Mouse (Mus musculus) limb, embryonic 14.5 days (tissue): Measurements from ENCODE around the gene Abtb2. TPM values are rescaled to one million over a fixed set of nuclear protein-coding genes. Genes with fewer than 3 reads are reported as not detected.

Source experiments
- ATAC-seq: fragments of 200-750 bp; cut with Nextera tagmentation; 2 replicates; pipeline ENCODE4 v1.8.0; 2017; ENCODE audit warnings: low read depth, moderate number of reproducible peaks, moderate TSS enrichment; ENCODE audit not compliant: low FRiP score
- DNase-seq: peaks from one replicate; pipeline ENCODE4 v3.0.0-alpha.2; 2015; ENCODE audit warnings: low spot score
- H3K27ac ChIP-seq: fragments of 300-500 bp; sonication (generic); replicated peaks from 2 replicates; pipeline ENCODE4 v1.5.1; 2014; ENCODE audit warnings: low read depth, mild to moderate bottlenecking, low read length, moderate library complexity, mixed read lengths
- H3K27me3 ChIP-seq: fragments of 300-500 bp; sonication (generic); 2 replicates; pipeline ENCODE4 v1.6.1; 2014; ENCODE audit warnings: low read length, mixed read lengths; ENCODE audit not compliant: control insufficient read depth, insufficient read depth
- H3K36me3 ChIP-seq: fragments of 300-500 bp; sonication (generic); 2 replicates; pipeline ENCODE4 v1.6.1; 2014; ENCODE audit warnings: mild to moderate bottlenecking, low read length, moderate library complexity, mixed read lengths; ENCODE audit not compliant: control insufficient read depth, insufficient read depth
- H3K4me1 ChIP-seq: fragments of 300-500 bp; sonication (generic); 2 replicates; pipeline ENCODE4 v1.6.1; 2014; ENCODE audit warnings: antibody characterized with exemption, low read length, mixed read lengths; ENCODE audit not compliant: control insufficient read depth, insufficient read depth
- H3K4me2 ChIP-seq: fragments of 300-500 bp; sonication (generic); replicated peaks from 2 replicates; pipeline ENCODE4 v1.6.1; 2014; ENCODE audit warnings: low read depth, mild to moderate bottlenecking, low read length, moderate library complexity; ENCODE audit not compliant: severe bottlenecking
- H3K4me3 ChIP-seq: fragments of 300-500 bp; sonication (generic); replicated peaks from 2 replicates; pipeline ENCODE4 v1.5.1; 2014; ENCODE audit warnings: low read length
- H3K9ac ChIP-seq: fragments of 300-500 bp; sonication (generic); 2 replicates; pipeline ENCODE4 v1.6.1; 2014; ENCODE audit warnings: mild to moderate bottlenecking, low read depth, low read length, moderate library complexity; ENCODE audit not compliant: severe bottlenecking
- H3K9me3 ChIP-seq: fragments of 300-500 bp; sonication (generic); 2 replicates; pipeline ENCODE4 v1.6.1; 2016; ENCODE audit warnings: low read length; ENCODE audit not compliant: control insufficient read depth
- POLR2A ChIP-seq: fragments of 200-500 bp; IDR thresholded peaks from 2 replicates; pipeline ENCODE4 v1.8.0; 2012; ENCODE audit warnings: inconsistent platforms, mild to moderate bottlenecking, moderate library complexity, borderline replicate concordance; ENCODE audit not compliant: insufficient read depth, insufficient read length; ENCODE audit errors: extremely low read depth
- whole genome bisulfite sequencing: fragments of 180-500 bp; shearing (Covaris S2); extraction: QIAGEN DNeasy Blood & Tissue Kit; methylation state at CpG from one replicate; pipeline ENCODE4 v1.1.7; 2014; 5-methylcytosine and 5-hydroxymethylcytosine counted together
- polyA plus RNA-seq, 2 experiments: library from polyadenylated mRNA; depleted of rRNA in 1 of 2; stranded (reverse) in 1 of 2; unstranded in 1 of 2; fragments of >200 nt; fragmentation: Nextera tagmentation in 1 of 2; extraction: Ambion mirVana in 1 of 2; gene quantifications; 2 replicates each; pipeline versions ENCODE4 v1.2.1 to v1.2.3; 2012 to 2014

Gene Abtb2
- polyA plus RNA-seq, 2 experiments = 15.6 to 22.7 TPM

DNA sequence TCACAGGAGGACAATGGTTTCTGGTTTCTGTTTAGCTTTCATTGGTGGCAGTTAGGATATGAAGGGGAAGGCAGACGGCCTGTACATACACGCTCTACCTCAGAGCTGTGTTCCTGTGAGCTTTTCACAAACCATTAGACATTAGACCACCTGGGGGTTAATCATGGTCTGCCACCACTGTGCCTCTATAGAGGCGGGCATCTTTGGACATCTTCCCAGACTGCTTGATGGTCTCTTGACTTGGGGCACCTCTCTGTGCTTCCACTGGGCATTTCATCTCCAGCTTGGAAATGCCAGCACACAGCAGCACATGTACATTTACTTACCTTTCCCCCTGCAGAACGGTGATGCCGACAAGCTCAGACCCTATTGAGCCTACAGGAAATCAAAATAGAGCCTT is 63.8 kb downstream of the Abtb2 start:
- Histone ChIP-seq H3K9me3 (no peaks in the 10 kb centered on the region), H3K4me2 (no peak overlapping the region), H3K4me1 (peaks cover 35% of the 10 kb centered on the region), H3K27ac (no peak overlapping the region), H3K4me3 (no peak overlapping the region), H3K9ac (no peak overlapping the region), H3K36me3 (no peaks in the 10 kb centered on the region), H3K27me3 (no peaks in the 10 kb centered on the region)
- 63% methylated on average over 5 of the region's 5 CpGs for WGBS
- no peak for ATAC-seq
- DNase-seq = no peak
- no peak for TF ChIP-seq POLR2A

GRCm38 (mm10) chr2:103631293-103631717 is 65.2 kb downstream of the Abtb2 start:
- 28% methylated on average over 7 of the region's 7 CpGs for WGBS
- no peak overlapping the region for H3K4me3 ChIP-seq
- DNase-seq (peak; percentile 41), ATAC-seq (peak; percentile 68)
- H3K4me2 ChIP-seq = no peak overlapping the region
- H3K27me3 ChIP-seq = no peaks in the 10 kb centered on the region
- no peaks in the 10 kb centered on the region for H3K9me3 ChIP-seq
- H3K27ac ChIP-seq = no peak overlapping the region
- H3K9ac ChIP-seq = no peak overlapping the region
- H3K4me1 ChIP-seq = peaks cover 32% of the 10 kb centered on the region
- H3K36me3 ChIP-seq = no peaks in the 10 kb centered on the region
- TF ChIP-seq POLR2A = no peak

DNA sequence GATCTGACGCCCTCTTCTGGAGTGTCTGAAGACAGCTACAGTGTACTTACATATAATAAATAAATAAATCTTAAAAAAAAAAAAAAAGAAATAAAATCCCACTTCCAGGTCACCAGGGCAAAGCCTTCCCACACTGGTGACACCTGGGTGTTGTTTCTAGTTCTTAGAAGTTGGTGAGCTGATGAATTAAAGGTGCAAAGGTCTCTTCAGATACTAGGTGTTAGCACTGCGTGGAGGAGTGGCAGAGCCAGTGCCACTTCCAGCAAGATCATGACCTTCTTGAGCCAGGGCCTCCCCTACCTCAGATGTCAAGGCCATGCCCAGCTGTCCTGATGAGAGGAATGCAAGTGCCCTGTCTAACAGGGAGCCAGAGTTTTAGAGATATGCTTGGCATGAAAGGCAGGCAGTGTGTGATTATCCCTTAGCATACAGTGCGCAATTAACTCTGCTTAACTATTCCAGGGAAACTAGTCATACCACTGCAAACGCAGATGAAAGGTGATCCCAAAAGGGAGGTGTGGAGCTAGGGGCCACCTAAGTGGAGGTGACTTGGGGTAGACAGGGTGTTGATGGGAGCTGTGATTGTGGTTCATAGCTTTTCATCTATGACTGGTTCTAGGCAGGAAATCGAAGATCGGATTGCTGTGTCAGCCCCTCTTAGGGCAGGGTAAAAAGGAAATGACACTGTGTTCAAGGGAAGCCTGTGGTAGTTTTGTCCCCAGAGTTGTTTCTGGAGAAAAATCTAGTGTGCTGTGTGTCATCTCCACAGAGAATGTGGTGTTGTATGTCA is 66.2 kb downstream of the Abtb2 start:
- no peak for ATAC-seq
- Histone ChIP-seq H3K9ac (no peak overlapping the region), H3K27ac (no peak overlapping the region), H3K4me3 (no peak overlapping the region), H3K4me1 (peaks cover 34% of the 10 kb centered on the region), H3K4me2 (no peak overlapping the region), H3K27me3 (no peaks in the 10 kb centered on the region), H3K9me3 (no peaks in the 10 kb centered on the region), H3K36me3 (no peaks in the 10 kb centered on the region)
- no peak for TF ChIP-seq POLR2A
- whole genome bisulfite sequencing = 55% methylated on average over 5 of the region's 6 CpGs
- DNase-seq = no peak

GRCm38 (mm10) chr2:103632926-103633250 is 66.8 kb downstream of the Abtb2 start:
- Histone ChIP-seq H3K27me3 (no peaks in the 10 kb centered on the region), H3K9me3 (no peaks in the 10 kb centered on the region), H3K9ac (no peak overlapping the region), H3K4me2 (no peak overlapping the region), H3K27ac (no peak overlapping the region), H3K4me3 (no peak overlapping the region), H3K4me1 (peaks cover 34% of the 10 kb centered on the region), H3K36me3 (no peaks in the 10 kb centered on the region)
- no peak for TF ChIP-seq POLR2A
- no peak for DNase-seq
- 77% methylated on average over 2 of the region's 2 CpGs for WGBS
- no peak for ATAC-seq

GRCm38 (mm10) chr2:103635731-103636487 is 69.8 kb downstream of the Abtb2 start:
- WGBS = 89% methylated on average over 3 of the region's 3 CpGs
- Histone ChIP-seq H3K9ac (no peak overlapping the region), H3K36me3 (no peaks in the 10 kb centered on the region), H3K4me2 (no peak overlapping the region), H3K27ac (no peak overlapping the region), H3K4me3 (no peak overlapping the region), H3K4me1 (peaks cover 36% of the 10 kb centered on the region), H3K9me3 (no peaks in the 10 kb centered on the region), H3K27me3 (no peaks in the 10 kb centered on the region)
- TF ChIP-seq POLR2A = no peak
- ATAC-seq = no peak
- no peak for DNase-seq
